Comparison of ENCODE assay signal across 24 mouse cellular contexts in the genomic region with DNA sequence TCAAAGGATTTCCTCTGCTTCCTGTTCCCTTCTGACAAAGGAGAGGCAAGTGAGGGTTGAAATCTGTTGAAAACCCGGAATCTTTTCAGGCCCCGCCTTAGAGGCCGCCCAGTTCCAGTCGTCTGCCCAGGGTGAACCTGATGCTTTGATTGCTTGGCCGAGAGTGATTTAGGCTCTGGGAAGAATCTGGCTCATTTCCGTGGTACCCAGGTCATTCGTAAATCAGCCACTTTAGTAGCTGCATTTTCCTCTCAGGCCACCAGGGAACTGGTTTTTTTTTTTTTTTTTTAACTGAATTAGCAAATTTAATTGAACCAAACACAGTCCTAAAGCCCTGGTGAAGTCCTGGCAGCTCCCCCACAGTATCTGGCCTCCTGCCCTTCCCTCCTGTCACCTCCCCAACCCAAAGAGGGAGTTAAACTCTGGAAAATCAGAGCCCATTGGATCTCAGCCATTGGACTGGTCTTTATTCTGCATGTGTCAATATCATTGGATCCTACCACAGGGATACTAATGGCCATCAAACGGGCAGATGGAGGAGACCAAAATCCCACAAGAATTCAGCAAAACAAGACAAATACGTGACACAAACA. TPM values are rescaled to one million over a fixed set of nuclear protein-coding genes. Genes with fewer than 3 reads are reported as not detected.
DNase-seq lines count a peak whose midpoint lies in the region; ATAC-seq and TF ChIP-seq lines count a peak whose summit lies in the region.
"Had no signal": no experiment of that assay in that cellular context is flagged by ENCODE, and none has a peak within 500 bp of the region (broad histone marks: within the 10 kb centered on the region; RNA-seq: fewer than 3 reads in every experiment).

No protein-coding gene starts in this region.

- no peak for TF ChIP-seq EP300 in stomach, postnatal 0 days (optimal IDR thresholded peaks at IDR 0.05)

- H3K9me3 ChIP-seq in intestine, postnatal 0 days (ENCODE audit: control insufficient read depth), result no peaks in the 10 kb centered on the region
- H3K9me3 ChIP-seq in intestine, embryonic 16.5 days (ENCODE audit: control insufficient read depth, low read length), result peaks cover 3% of the 10 kb centered on the region
- H3K9me3 ChIP-seq in stomach, embryonic 16.5 days (replicated peaks; ENCODE audit: control insufficient read depth, low read length), result peaks cover 2% of the 10 kb centered on the region; the same call in 1 of the 2 replicates
- H3K9me3 ChIP-seq in stomach, postnatal 0 days (ENCODE audit: control insufficient read depth, low read length), result 0 out of 2 replicates have a peak, but pooled peaks cover under 1% of the 10 kb centered on the region

- H3K36me3 ChIP-seq in intestine, postnatal 0 days (ENCODE audit: control insufficient read depth, insufficient read depth), result no peaks in the 10 kb centered on the region
- no peaks in the 10 kb centered on the region for H3K36me3 ChIP-seq in intestine, embryonic 16.5 days (ENCODE audit: control insufficient read depth, insufficient read depth, low read length)
- H3K36me3 ChIP-seq in stomach, embryonic 16.5 days (ENCODE audit: control insufficient read depth, insufficient read depth, low read length), result no peaks in the 10 kb centered on the region
- H3K36me3 ChIP-seq in stomach, postnatal 0 days (ENCODE audit: control insufficient read depth, insufficient read depth, low read length), result no peaks in the 10 kb centered on the region
- H3K36me3 ChIP-seq: embryonic facial prominence, embryonic 13.5 days; neural tube, embryonic 13.5 days had no signal

- no peak overlapping the region for H3K4me2 ChIP-seq in intestine, postnatal 0 days (replicated peaks; ENCODE audit: low read depth)
- no peak overlapping the region for H3K4me2 ChIP-seq in intestine, embryonic 16.5 days (ENCODE audit: low read depth, low read length)
- H3K4me2 ChIP-seq in stomach, embryonic 16.5 days (ENCODE audit: low read depth, low read length), result no peak overlapping the region
- no peak overlapping the region for H3K4me2 ChIP-seq in stomach, postnatal 0 days (replicated peaks; ENCODE audit: low read depth)
- H3K4me2 ChIP-seq: embryonic facial prominence, embryonic 13.5 days; liver, embryonic 11.5 days; neural tube, embryonic 13.5 days had no signal

- ATAC-seq in intestine, postnatal 0 days, result no peak
- no peak; the same call in 1 of the 2 replicates for ATAC-seq in intestine, embryonic 16.5 days
- peak; percentile 5; the same call in 1 of the 2 replicates for ATAC-seq in stomach, embryonic 16.5 days (ENCODE audit: insufficient read depth, low FRiP score)
- ATAC-seq in stomach, postnatal 0 days (ENCODE audit: low FRiP score, low TSS enrichment), result no peak
- ATAC-seq: forebrain, embryonic 16.5 days had no signal

- 50% methylated on average over 9 of the region's 9 CpGs for WGBS in intestine, postnatal 0 days
- 51% methylated on average over 9 of the region's 9 CpGs for WGBS in intestine, embryonic 16.5 days
- 51% methylated on average over 9 of the region's 9 CpGs for WGBS in stomach, embryonic 16.5 days
- WGBS in stomach, postnatal 0 days, result 45% methylated on average over 9 of the region's 9 CpGs

- TF ChIP-seq CTCF in intestine, postnatal 0 days (IDR thresholded peaks at IDR 0.05; ENCODE audit: low read depth), result 0 out of 2 replicates have a peak, but pooled peaks have one; percentile 2
- peak; percentile 47 for TF ChIP-seq CTCF in layer of hippocampus, adult 2 months (conservative IDR thresholded peaks at IDR 0.05)
- TF ChIP-seq CTCF in stomach, postnatal 0 days (IDR thresholded peaks at IDR 0.05; ENCODE audit: low read depth), result no peak

- H3K9ac ChIP-seq in intestine, postnatal 0 days (ENCODE audit: low read depth, low read length), result no peak overlapping the region
- no peak overlapping the region for H3K9ac ChIP-seq in intestine, embryonic 16.5 days (ENCODE audit: low read depth, low read length)
- H3K9ac ChIP-seq in stomach, embryonic 16.5 days (ENCODE audit: low read length), result no peak overlapping the region
- H3K9ac ChIP-seq in stomach, postnatal 0 days (ENCODE audit: low read length), result no peak overlapping the region
- H3K9ac ChIP-seq: embryonic facial prominence, embryonic 13.5 days; neural tube, embryonic 13.5 days had no signal

- H3K4me3 ChIP-seq in intestine, postnatal 0 days (ENCODE audit: low read depth, low read length), result no peak overlapping the region
- H3K4me3 ChIP-seq in intestine, embryonic 16.5 days (ENCODE audit: low read length), result no peak overlapping the region
- H3K4me3 ChIP-seq in layer of hippocampus, adult 2 months, result no peak overlapping the region
- no peak overlapping the region for H3K4me3 ChIP-seq in stomach, embryonic 16.5 days (replicated peaks; ENCODE audit: low read length)
- H3K4me3 ChIP-seq in stomach, postnatal 0 days (ENCODE audit: low read depth, low read length), result no peak overlapping the region
- H3K4me3 ChIP-seq: embryonic facial prominence, embryonic 13.5 days; megakaryocyte, embryonic 14.5 days; neural tube, embryonic 13.5 days had no signal

- H3K4me1 ChIP-seq in intestine, postnatal 0 days (replicated peaks; ENCODE audit: control insufficient read depth, insufficient read depth, low read length), result no peaks in the 10 kb centered on the region
- H3K4me1 ChIP-seq in intestine, embryonic 16.5 days (ENCODE audit: control insufficient read depth, insufficient read depth, low read length), result no peaks in the 10 kb centered on the region
- H3K4me1 ChIP-seq in stomach, embryonic 16.5 days (ENCODE audit: control insufficient read depth, insufficient read depth, low read length), result no peaks in the 10 kb centered on the region
- H3K4me1 ChIP-seq in stomach, postnatal 0 days (replicated peaks; ENCODE audit: control insufficient read depth, insufficient read depth), result no peaks in the 10 kb centered on the region; the same call in 1 of the 2 replicates
- H3K4me1 ChIP-seq: megakaryocyte, embryonic 14.5 days; neural tube, embryonic 13.5 days had no signal

- DNase-seq in layer of hippocampus, adult 2 months (ENCODE audit: low spot score in 2 of 2), result no peak
- no peak for DNase-seq in layer of hippocampus, adult 9-11 months
- DNase-seq in stomach, postnatal 0 days (ENCODE audit: low spot score), result no peak
- DNase-seq in right cerebral cortex, postnatal 10 days (ENCODE audit: low spot score in 2 of 2), result no peak
- DNase-seq: adrenal gland, adult 2 months; B cell, adult 2 months; cerebellum, adult 9-10 months; gastrocnemius, postnatal 36 days; lung, adult 2 months; midbrain, embryonic 14.5 days; right cerebral cortex, adult 18-20 months; spleen, adult 18-20 months; thymus, adult 2 months had no signal

- H3K27ac ChIP-seq in intestine, postnatal 0 days (ENCODE audit: low read depth, low read length), result no peak overlapping the region
- H3K27ac ChIP-seq in intestine, embryonic 16.5 days (ENCODE audit: low read length), result no peak overlapping the region
- no peak overlapping the region for H3K27ac ChIP-seq in layer of hippocampus, adult 2 months
- peak overlapping the region; percentile 18; the same call in 1 of the 2 replicates for H3K27ac ChIP-seq in stomach, embryonic 16.5 days (ENCODE audit: low read length)
- H3K27ac ChIP-seq in stomach, postnatal 0 days (replicated peaks), result no peak overlapping the region
- H3K27ac ChIP-seq: embryonic facial prominence, embryonic 13.5 days; neural tube, embryonic 13.5 days had no signal

- no peaks in the 10 kb centered on the region for H3K27me3 ChIP-seq in intestine, postnatal 0 days (replicated peaks; ENCODE audit: control insufficient read depth, insufficient read depth, low read length)
- H3K27me3 ChIP-seq in intestine, embryonic 16.5 days (replicated peaks; ENCODE audit: control insufficient read depth, insufficient read depth, low read length), result no peaks in the 10 kb centered on the region
- no peaks in the 10 kb centered on the region for H3K27me3 ChIP-seq in stomach, embryonic 16.5 days (ENCODE audit: control insufficient read depth, insufficient read depth, low read length)
- H3K27me3 ChIP-seq in stomach, postnatal 0 days (ENCODE audit: control insufficient read depth, insufficient read depth, low read length), result no peaks in the 10 kb centered on the region
- H3K27me3 ChIP-seq: embryonic facial prominence, embryonic 13.5 days; megakaryocyte, embryonic 14.5 days; neural tube, embryonic 13.5 days had no signal

RNA-seq across cellular contexts. Expression of gene Tmem174, which starts 29.2 kb away (rescaled TPM):
- polyA plus RNA-seq in intestine, postnatal 0 days (2015; fragmentation: Nextera tagmentation; extraction: Ambion mirVana), result 0.21 and 0.34 TPM in 2 replicates
- 0.07 and 0.10 TPM in 2 replicates for polyA plus RNA-seq in intestine, embryonic 16.5 days (2015; fragmentation: Nextera tagmentation; extraction: Ambion mirVana)
- total RNA-seq in layer of hippocampus, adult 2 months (2021), result under 1 TPM in 1 of 2 experiments, not detected in 1; 0.15 TPM
- polyA plus RNA-seq in stomach, embryonic 16.5 days (2015; fragmentation: Nextera tagmentation; extraction: Ambion mirVana), result not detected in 2 replicates
- polyA plus RNA-seq in stomach, postnatal 0 days (2015; fragmentation: Nextera tagmentation; extraction: Ambion mirVana), result not detected in 2 replicates
- total RNA-seq: adrenal gland, adult 2 months; gastrocnemius, postnatal 36 days; hematopoietic stem cell, adult 5-6 weeks had no signal
- polyA plus RNA-seq: adrenal gland, adult 2 months; embryonic facial prominence, embryonic 13.5 days; forebrain, embryonic 16.5 days; heart, embryonic 16.5 days; limb, embryonic 11.5 days; liver, embryonic 11.5 days; lung, adult 2 months; midbrain, embryonic 14.5 days; neural tube, embryonic 13.5 days had no signal
